Mouse (Mus musculus) liver, embryonic 16.5 days (tissue): ENCODE data around the gene Slc43a2. TPM values are rescaled to one million over a fixed set of nuclear protein-coding genes. Genes with fewer than 3 reads are reported as not detected.

Experiments
- ATAC-seq: fragments of 200-750 bp; cut with Nextera tagmentation; 2 replicates; pipeline ENCODE4 v1.8.0; 2017; ENCODE audit warnings: low read depth, mild to moderate bottlenecking, moderate number of reproducible peaks, moderate library complexity
- H3K27ac ChIP-seq: fragments of 300-500 bp; sonication (generic); 2 replicates; pipeline ENCODE4 v1.5.1; 2014; ENCODE audit warnings: mild to moderate bottlenecking, low read length
- H3K27me3 ChIP-seq: fragments of 300-500 bp; sonication (generic); 2 replicates; pipeline ENCODE4 v1.6.1; 2014; ENCODE audit warnings: low read depth, low read length, mixed read lengths; ENCODE audit not compliant: control insufficient read depth, insufficient read depth
- H3K36me3 ChIP-seq: fragments of 300-500 bp; sonication (generic); 2 replicates; pipeline ENCODE4 v1.6.1; 2014; ENCODE audit warnings: mild to moderate bottlenecking; ENCODE audit not compliant: control insufficient read depth, insufficient read depth
- H3K4me1 ChIP-seq: fragments of 300-500 bp; sonication (generic); 2 replicates; pipeline ENCODE4 v1.6.1; 2014; ENCODE audit warnings: low read depth, low read length, mixed read lengths; ENCODE audit not compliant: control insufficient read depth
- H3K4me2 ChIP-seq: fragments of 300-500 bp; sonication (generic); 2 replicates; pipeline ENCODE4 v1.6.1; 2014; ENCODE audit warnings: low read depth, low read length, mixed read lengths
- H3K4me3 ChIP-seq: fragments of 300-500 bp; sonication (generic); 2 replicates; pipeline ENCODE4 v1.5.1; 2014; ENCODE audit warnings: low read depth, mild to moderate bottlenecking, low read length
- H3K9ac ChIP-seq: fragments of 300-500 bp; sonication (generic); 2 replicates; pipeline ENCODE4 v1.6.1; 2014; ENCODE audit warnings: low read depth, low read length
- H3K9me3 ChIP-seq: fragments of 300-500 bp; sonication (generic); replicated peaks from 2 replicates; pipeline ENCODE4 v1.6.1; 2016; ENCODE audit warnings: low read length; ENCODE audit not compliant: control insufficient read depth
- WGBS: fragments of 180-500 bp; shearing (Covaris S2); extraction: QIAGEN DNeasy Blood & Tissue Kit; methylation state at CpG from one replicate; pipeline ENCODE4 v1.1.7; 2014; ENCODE audit not compliant: insufficient replicate concordance; 5-methylcytosine and 5-hydroxymethylcytosine counted together
- polyA plus RNA-seq: library from polyadenylated mRNA; unstranded; fragments of >200 nt; fragmentation: Nextera tagmentation; extraction: Ambion mirVana; gene quantifications from 2 replicates; pipeline ENCODE4 v1.2.1, GENCODE M21; 2015

The Slc43a2 gene
- polyA plus RNA-seq, 1 experiment from 2014 or later, result 4.5 TPM

GRCm38 (mm10) chr11:75565849-75566248, 34.4 kb downstream of the Slc43a2 start:
- H3K4me1 ChIP-seq, result peaks cover 17% of the 10 kb centered on the region
- H3K9me3 ChIP-seq, result no peaks in the 10 kb centered on the region
- ATAC-seq, result no peak
- H3K27me3 ChIP-seq, result no peaks in the 10 kb centered on the region
- no peak overlapping the region for H3K4me2 ChIP-seq
- 72% methylated on average over 2 of the region's 2 CpGs for WGBS
- H3K4me3 ChIP-seq, result no peak overlapping the region
- H3K9ac ChIP-seq, result no peak overlapping the region
- no peaks in the 10 kb centered on the region; the same call in 1 of the 2 replicates for H3K36me3 ChIP-seq
- H3K27ac ChIP-seq, result peak overlapping the region; percentile 27; the same call in 1 of the 2 replicates

DNA sequence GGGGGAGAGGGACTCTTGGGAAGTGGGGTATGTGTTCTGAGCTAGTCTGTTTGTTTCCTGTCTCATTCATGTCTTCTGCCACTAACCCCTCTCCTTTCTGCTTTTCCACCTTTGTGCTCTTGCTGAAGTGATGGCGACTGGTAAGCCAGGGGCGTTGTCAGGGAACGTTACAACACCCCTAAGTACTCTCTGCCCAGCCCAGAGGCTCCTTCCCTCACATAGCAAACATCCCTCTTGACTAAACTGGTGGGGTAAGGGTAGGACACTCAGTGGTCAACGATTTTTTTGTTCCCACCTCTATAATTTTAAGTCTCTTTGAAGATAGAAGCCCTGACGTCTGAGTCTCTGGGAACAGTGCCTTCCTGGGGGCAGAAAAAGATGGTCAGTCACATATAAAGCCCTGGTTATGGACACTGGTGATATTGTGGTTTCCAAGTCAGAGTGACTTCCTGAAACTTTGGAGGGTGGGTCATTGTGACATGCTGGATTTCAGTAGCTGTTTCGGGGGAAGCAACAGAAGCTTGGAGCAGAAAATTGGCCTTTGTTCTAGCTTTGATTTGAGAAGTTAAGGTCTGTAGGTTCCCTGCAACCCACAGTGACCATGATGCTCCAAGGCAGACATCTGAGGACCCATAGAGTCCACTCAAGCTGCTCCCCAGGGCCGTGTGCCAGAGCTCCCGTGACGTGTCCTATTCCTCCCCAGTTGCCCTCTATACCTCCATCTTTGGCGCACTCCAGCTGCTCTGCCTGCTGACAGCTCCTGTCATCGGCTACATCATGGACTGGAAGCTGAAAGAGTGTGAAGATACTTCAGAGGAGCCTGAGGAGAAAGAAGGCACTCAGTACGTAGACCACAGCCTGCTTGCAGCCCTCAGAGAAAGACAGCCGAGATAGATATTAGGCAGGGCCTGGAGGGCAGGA, 35.0 kb downstream of the Slc43a2 start:
- no peaks in the 10 kb centered on the region for H3K9me3 ChIP-seq
- H3K4me2 ChIP-seq, result no peak overlapping the region
- H3K9ac ChIP-seq, result no peak overlapping the region
- H3K27ac ChIP-seq, result peak overlapping the region; percentile 27; the same call in 1 of the 2 replicates
- H3K27me3 ChIP-seq, result no peaks in the 10 kb centered on the region
- no peaks in the 10 kb centered on the region; the same call in 1 of the 2 replicates for H3K36me3 ChIP-seq
- WGBS, result 60% methylated on average over 13 of the region's 13 CpGs
- ATAC-seq, result no peak
- peaks cover 13% of the 10 kb centered on the region for H3K4me1 ChIP-seq
- H3K4me3 ChIP-seq, result no peak overlapping the region

DNA sequence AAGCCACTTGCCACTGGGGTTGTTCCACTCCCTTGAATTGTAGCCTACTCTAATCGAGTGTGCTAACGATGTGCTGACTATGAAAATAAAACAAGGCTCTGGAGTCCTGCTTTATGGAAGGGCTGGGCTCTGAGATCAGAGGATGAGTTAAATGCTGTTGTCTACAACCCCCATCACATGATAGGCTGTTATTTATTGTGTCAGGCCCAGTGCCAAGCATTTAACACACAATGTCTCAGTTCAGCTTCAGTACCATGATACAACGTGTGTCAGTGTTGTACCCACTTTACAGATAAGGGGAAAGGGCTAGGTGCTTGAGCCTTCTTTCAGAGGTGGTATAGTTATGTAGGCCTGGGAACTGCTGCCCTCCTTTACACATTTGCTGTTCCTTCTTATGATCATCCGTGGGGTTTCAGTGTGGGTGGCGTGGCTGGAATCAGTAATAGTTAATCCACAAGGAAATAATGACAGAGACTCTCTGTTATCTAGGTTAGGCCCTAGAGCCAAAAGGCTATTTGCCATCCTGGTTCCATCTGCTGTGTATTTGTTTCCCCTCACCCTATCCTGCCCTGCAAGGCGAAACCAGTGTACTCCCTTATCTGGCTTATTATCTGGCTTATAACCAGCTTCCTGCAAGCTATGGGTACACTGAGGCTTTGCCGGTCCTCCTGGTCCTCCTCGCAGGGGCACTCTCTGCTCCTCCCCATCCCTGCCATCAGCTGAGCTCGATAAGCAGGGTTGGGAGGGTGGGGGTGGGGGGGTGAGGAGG, 36.0 kb downstream of the Slc43a2 start:
- H3K9ac ChIP-seq, result no peak overlapping the region
- ATAC-seq, result no peak
- no peak overlapping the region for H3K4me2 ChIP-seq
- WGBS, result 26% methylated on average over 9 of the region's 9 CpGs
- H3K27me3 ChIP-seq, result no peaks in the 10 kb centered on the region
- H3K4me3 ChIP-seq, result no peak overlapping the region
- H3K36me3 ChIP-seq, result no peaks in the 10 kb centered on the region; the same call in 1 of the 2 replicates
- H3K9me3 ChIP-seq, result no peaks in the 10 kb centered on the region
- H3K4me1 ChIP-seq, result peaks cover 15% of the 10 kb centered on the region
- no peak overlapping the region for H3K27ac ChIP-seq

DNA sequence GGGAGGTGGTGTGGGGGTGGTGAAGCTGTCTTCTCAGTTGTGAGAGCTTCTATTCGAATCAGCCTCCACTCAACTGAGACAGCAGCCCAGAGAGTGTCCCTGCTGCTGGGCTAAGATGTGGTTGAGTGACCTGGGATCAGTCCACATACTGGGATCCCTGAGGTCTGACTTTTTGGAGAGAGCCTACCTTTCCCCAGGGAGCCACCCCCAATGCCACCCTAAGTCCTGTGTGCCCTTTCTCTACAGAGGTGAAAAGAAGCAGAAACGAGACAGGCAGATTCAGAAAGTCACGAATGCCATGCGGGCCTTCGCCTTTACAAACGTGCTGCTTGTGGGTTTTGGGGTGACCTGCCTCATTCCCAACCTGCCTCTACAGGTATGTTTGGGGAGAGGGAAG, 36.6 kb downstream of the Slc43a2 start:
- H3K4me2 ChIP-seq, result no peak overlapping the region
- H3K27ac ChIP-seq, result no peak overlapping the region
- no peaks in the 10 kb centered on the region; the same call in 1 of the 2 replicates for H3K36me3 ChIP-seq
- no peak overlapping the region for H3K9ac ChIP-seq
- peaks cover 21% of the 10 kb centered on the region for H3K4me1 ChIP-seq
- no peak for ATAC-seq
- no peak overlapping the region for H3K4me3 ChIP-seq
- H3K27me3 ChIP-seq, result no peaks in the 10 kb centered on the region
- 70% methylated on average over 6 of the region's 6 CpGs for WGBS
- H3K9me3 ChIP-seq, result no peaks in the 10 kb centered on the region

DNA sequence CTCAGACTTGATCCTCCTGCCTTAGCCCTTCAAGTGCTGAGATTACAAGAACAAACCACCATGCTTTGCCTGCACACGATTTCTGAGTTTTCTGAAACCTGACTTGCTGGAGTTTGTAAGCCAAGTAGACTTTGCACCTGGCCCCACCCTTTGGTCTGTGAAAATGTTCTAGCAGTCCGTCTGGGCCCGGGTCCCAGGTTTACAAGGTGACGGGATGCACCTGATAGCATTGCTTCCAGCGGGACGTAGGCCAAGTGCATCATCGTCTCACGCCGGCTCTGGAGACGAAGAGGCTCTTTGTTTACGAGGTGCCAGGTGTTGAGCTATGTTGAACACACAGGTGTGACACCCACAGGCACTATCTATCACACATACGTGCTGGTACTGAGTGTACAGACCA, 37.5 kb downstream of the Slc43a2 start:
- no peak for ATAC-seq
- H3K36me3 ChIP-seq, result no peaks in the 10 kb centered on the region; the same call in 1 of the 2 replicates
- no peaks in the 10 kb centered on the region for H3K9me3 ChIP-seq
- H3K4me1 ChIP-seq, result peaks cover 22% of the 10 kb centered on the region
- H3K9ac ChIP-seq, result no peak overlapping the region
- 74% methylated on average over 12 of the region's 12 CpGs for WGBS
- no peak overlapping the region for H3K4me3 ChIP-seq
- no peak overlapping the region for H3K27ac ChIP-seq
- H3K4me2 ChIP-seq, result no peak overlapping the region
- no peaks in the 10 kb centered on the region for H3K27me3 ChIP-seq

DNA sequence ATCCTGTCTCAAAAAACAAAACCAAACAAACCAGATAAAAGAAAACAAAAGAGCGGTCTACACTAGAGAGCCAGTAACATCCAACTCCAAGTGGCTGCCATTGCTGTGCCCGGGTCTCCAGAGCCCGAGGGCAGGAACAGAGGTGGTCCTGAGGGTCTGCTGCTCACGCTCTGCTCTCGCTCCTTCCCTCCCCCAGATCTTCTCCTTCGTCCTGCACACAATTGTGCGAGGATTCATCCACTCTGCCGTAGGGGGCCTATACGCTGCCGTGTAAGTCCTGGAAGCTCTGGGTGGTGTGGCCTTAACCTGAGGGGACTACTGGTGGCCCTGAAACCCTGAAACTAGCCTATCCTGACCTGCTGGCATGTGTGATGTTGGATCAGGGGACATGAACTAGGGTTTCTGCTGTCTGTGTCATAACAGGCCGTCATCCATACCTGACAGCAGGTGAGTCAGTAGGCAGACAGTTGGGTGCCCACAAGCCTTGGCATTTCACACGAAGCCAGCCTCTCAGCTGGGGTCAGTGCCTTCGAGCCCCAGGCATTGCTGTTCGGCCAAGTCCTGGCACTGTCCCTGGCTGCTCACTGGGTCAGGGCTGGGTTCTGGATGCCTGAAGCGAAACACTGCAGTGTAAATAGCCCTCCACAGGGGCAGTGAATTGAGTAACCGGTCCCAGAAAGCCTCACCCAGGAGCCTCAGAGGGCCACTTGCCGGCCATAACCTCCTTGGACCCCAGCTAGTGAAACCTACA, 39.1 kb downstream of the Slc43a2 start:
- ATAC-seq, result no peak
- H3K4me3 ChIP-seq, result no peak overlapping the region
- no peaks in the 10 kb centered on the region for H3K27me3 ChIP-seq
- no peaks in the 10 kb centered on the region for H3K9me3 ChIP-seq
- WGBS, result 71% methylated on average over 17 of the region's 17 CpGs
- H3K27ac ChIP-seq, result no peak overlapping the region
- no peak overlapping the region for H3K4me2 ChIP-seq
- peaks cover 20% of the 10 kb centered on the region for H3K4me1 ChIP-seq
- H3K36me3 ChIP-seq, result no peaks in the 10 kb centered on the region; the same call in 1 of the 2 replicates
- no peak overlapping the region for H3K9ac ChIP-seq

GRCm38 (mm10) chr11:75571126-75571990, 39.9 kb downstream of the Slc43a2 start:
- no peak overlapping the region for H3K4me2 ChIP-seq
- peak; percentile 33 for ATAC-seq

DNA sequence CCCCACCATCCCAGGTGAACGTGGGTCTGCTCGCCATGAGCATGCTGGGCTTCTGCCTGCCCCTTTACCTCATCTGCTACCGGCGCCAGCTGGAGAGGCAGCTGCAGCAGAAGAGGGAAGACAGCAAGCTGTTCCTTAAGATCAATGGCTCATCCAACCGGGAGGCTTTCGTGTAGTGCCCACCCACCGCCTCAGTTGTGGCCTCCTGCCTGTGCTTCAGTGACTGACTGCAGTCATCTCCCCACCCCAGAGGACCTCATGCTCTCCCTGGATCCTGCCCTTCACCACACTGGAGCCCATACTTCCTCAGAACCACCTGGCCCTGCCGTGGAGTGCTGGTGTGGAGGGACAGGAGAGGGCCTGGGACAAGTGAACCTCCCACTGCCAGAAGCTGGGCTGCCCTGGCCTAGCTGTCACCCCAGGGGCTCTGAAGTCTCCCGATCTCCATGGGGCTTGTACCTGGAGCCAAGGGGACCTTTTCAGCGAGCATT, 40.9 kb downstream of the Slc43a2 start:
- peak overlapping the region; percentile 38; the same call in 1 of the 2 replicates for H3K27ac ChIP-seq
- no peaks in the 10 kb centered on the region for H3K27me3 ChIP-seq
- ATAC-seq, result no peak
- no peak overlapping the region; the same call in 1 of the 2 replicates for H3K9ac ChIP-seq
- 17% methylated on average over 10 of the region's 10 CpGs for WGBS
- no peak overlapping the region for H3K4me3 ChIP-seq
- H3K4me2 ChIP-seq, result no peak overlapping the region
- no peaks in the 10 kb centered on the region; the same call in 1 of the 2 replicates for H3K36me3 ChIP-seq
- H3K9me3 ChIP-seq, result no peaks in the 10 kb centered on the region
- H3K4me1 ChIP-seq, result peaks cover 15% of the 10 kb centered on the region

More at GRCm38 (mm10) chr11:75571126-75571990, 39.9 kb downstream of the Slc43a2 start:
- Histone ChIP-seq H3K27me3 (no peaks in the 10 kb centered on the region), H3K36me3 (no peaks in the 10 kb centered on the region; the same call in 1 of the 2 replicates), H3K4me1 (peaks cover 17% of the 10 kb centered on the region), H3K9me3 (no peaks in the 10 kb centered on the region), H3K27ac (no peak overlapping the region), H3K4me3 (no peak overlapping the region), H3K9ac (no peak overlapping the region)
- 31% methylated on average over 12 of the region's 14 CpGs for WGBS
